Mouse (Mus musculus): ENCODE measurements around the gene Lpar1.

GRCm38 (mm10) chr4:58568486-58568885 lies 14.8 kb upstream of the Lpar1 start:
- no peak for TF ChIP-seq CTCF (conservative IDR thresholded peaks at IDR 0.05; ENCODE audit: insufficient read depth, insufficient read length, low read depth, low read length)
- no peak for TF ChIP-seq POLR2A (IDR thresholded peaks at IDR 0.05; ENCODE audit: low read depth, low read length)

Measured in kidney, adult 2 months (tissue).